Mouse (Mus musculus) forebrain, embryonic 14.5 days (tissue): ENCODE results near the gene Ins2. TPM values are rescaled to one million over a fixed set of nuclear protein-coding genes. Genes with fewer than 3 reads are reported as not detected.

ENCODE experiments used
- ATAC-seq: fragments of 200-750 bp; cut with Nextera tagmentation; 2 replicates; pipeline ENCODE4 v1.8.0; 2017; ENCODE audit warnings: mild to moderate bottlenecking, moderate library complexity
- DNase-seq: peaks from one replicate; pipeline ENCODE4 v3.0.0-alpha.2; 2015; ENCODE audit warnings: low spot score
- H3K27ac ChIP-seq: fragments of 300-500 bp; sonication (generic); 2 replicates; pipeline ENCODE4 v1.5.1; 2014; ENCODE audit warnings: low read depth, mild to moderate bottlenecking, control low read depth, low read length, moderate library complexity
- H3K27me3 ChIP-seq: fragments of 300-500 bp; sonication (generic); replicated peaks from 2 replicates; pipeline ENCODE4 v1.6.1; 2014; ENCODE audit warnings: low read length, control low read depth, mixed read lengths; ENCODE audit not compliant: control insufficient read depth, insufficient read depth
- H3K36me3 ChIP-seq: fragments of 300-500 bp; sonication (generic); 2 replicates; pipeline ENCODE4 v1.6.1; 2014; ENCODE audit warnings: low read length, control low read depth; ENCODE audit not compliant: control insufficient read depth, insufficient read depth
- H3K4me1 ChIP-seq: fragments of 300-500 bp; sonication (generic); 2 replicates; pipeline ENCODE4 v1.6.1; 2014; ENCODE audit warnings: antibody characterized with exemption, low read length, control low read depth; ENCODE audit not compliant: control insufficient read depth, insufficient read depth
- H3K4me2 ChIP-seq: fragments of 300-500 bp; sonication (generic); 2 replicates; pipeline ENCODE4 v1.6.1; 2014; ENCODE audit warnings: mild to moderate bottlenecking, control low read depth, low read length
- H3K4me3 ChIP-seq: fragments of 300-500 bp; sonication (generic); 2 replicates; pipeline ENCODE4 v1.5.1; 2014; ENCODE audit warnings: low read depth, low read length, control low read depth
- H3K9ac ChIP-seq: fragments of 300-500 bp; sonication (generic); 2 replicates; pipeline ENCODE4 v1.6.1; 2014; ENCODE audit warnings: mild to moderate bottlenecking, low read length, control low read depth, moderate library complexity
- H3K9me3 ChIP-seq: fragments of 300-500 bp; sonication (generic); replicated peaks from 2 replicates; pipeline ENCODE4 v1.6.1; 2016; ENCODE audit warnings: low read length, control low read depth, mixed read lengths; ENCODE audit not compliant: control insufficient read depth
- WGBS: fragments of 180-500 bp; shearing (Covaris S2); extraction: QIAGEN DNeasy Blood & Tissue Kit; methylation state at CpG from one replicate; pipeline ENCODE4 v1.1.7; 2014; 5-methylcytosine and 5-hydroxymethylcytosine counted together
- polyA plus RNA-seq: library from polyadenylated mRNA; unstranded; fragments of >200 nt; fragmentation: Nextera tagmentation; extraction: Ambion mirVana; gene quantifications from 2 replicates; pipeline ENCODE4 v1.2.1, GENCODE M21; 2014

The Ins2 gene
- polyA plus RNA-seq, 1 experiment from 2014 or later, result 0.83 TPM

- DNase-seq (no peak), ATAC-seq (no peak)
- Histone ChIP-seq H3K4me3 (no peak overlapping the region), H3K36me3 (no peaks in the 10 kb centered on the region), H3K9ac (no peak overlapping the region), H3K4me1 (no peaks in the 10 kb centered on the region), H3K4me2 (no peak overlapping the region), H3K27ac (no peak overlapping the region), H3K27me3 (no peaks in the 10 kb centered on the region), H3K9me3 (no peaks in the 10 kb centered on the region)
- WGBS, result 63% methylated on average over 5 of the region's 5 CpGs
Observed at GRCm38 (mm10) chr7:142699334-142699860, 43.8 kb downstream of the Ins2 start.

GRCm38 (mm10) chr7:142678611-142679010 lies 64.6 kb downstream of the Ins2 start:
- Histone ChIP-seq H3K27me3 (no peaks in the 10 kb centered on the region), H3K4me3 (no peak overlapping the region), H3K9me3 (no peaks in the 10 kb centered on the region), H3K27ac (no peak overlapping the region), H3K36me3 (no peaks in the 10 kb centered on the region), H3K4me2 (no peak overlapping the region), H3K9ac (no peak overlapping the region), H3K4me1 (no peaks in the 10 kb centered on the region)
- WGBS, result 89% methylated on average over 3 of the region's 3 CpGs
- DNase-seq, result no peak
- no peak for ATAC-seq

GRCm38 (mm10) chr7:142675644-142676043 lies 67.5 kb downstream of the Ins2 start:
- ATAC-seq, result no peak
- H3K4me3 ChIP-seq, result no peak overlapping the region

GRCm38 (mm10) chr7:142675141-142675540 lies 68.0 kb downstream of the Ins2 start:
- no peak for ATAC-seq
- no peak overlapping the region for H3K4me2 ChIP-seq
- H3K4me1 ChIP-seq, result no peaks in the 10 kb centered on the region
- no peak for DNase-seq
- no peak overlapping the region for H3K27ac ChIP-seq
- H3K9me3 ChIP-seq, result peaks cover 3% of the 10 kb centered on the region; the same call in 1 of the 2 replicates
- no peaks in the 10 kb centered on the region for H3K36me3 ChIP-seq
- 69% methylated on average over 6 of the region's 6 CpGs for WGBS
- no peaks in the 10 kb centered on the region for H3K27me3 ChIP-seq
- H3K9ac ChIP-seq, result no peak overlapping the region
- no peak overlapping the region for H3K4me3 ChIP-seq

More at GRCm38 (mm10) chr7:142675644-142676043, 67.5 kb downstream of the Ins2 start:
- DNase-seq, result peak; percentile 85
- Histone ChIP-seq H3K9me3 (no peaks in the 10 kb centered on the region), H3K4me1 (no peaks in the 10 kb centered on the region), H3K36me3 (no peaks in the 10 kb centered on the region), H3K27ac (no peak overlapping the region), H3K4me2 (no peak overlapping the region), H3K9ac (no peak overlapping the region), H3K27me3 (no peaks in the 10 kb centered on the region)
- 16% methylated on average over 3 of the region's 3 CpGs for WGBS

GRCm38 (mm10) chr7:142672120-142672519 lies 71.1 kb downstream of the Ins2 start:
- no peaks in the 10 kb centered on the region for H3K36me3 ChIP-seq
- H3K4me2 ChIP-seq, result no peak overlapping the region
- 8% methylated on average over 4 of the region's 4 CpGs for WGBS
- ATAC-seq, result peak; percentile 42; the same call in 1 of the 2 replicates
- H3K4me3 ChIP-seq, result no peak overlapping the region
- H3K9ac ChIP-seq, result no peak overlapping the region
- H3K27me3 ChIP-seq, result no peaks in the 10 kb centered on the region
- DNase-seq, result peak; percentile 78
- H3K9me3 ChIP-seq, result peaks cover 7% of the 10 kb centered on the region; the same call in 1 of the 2 replicates
- no peak overlapping the region for H3K27ac ChIP-seq
- no peaks in the 10 kb centered on the region for H3K4me1 ChIP-seq

- H3K4me2 ChIP-seq, result no peak overlapping the region
- no peaks in the 10 kb centered on the region for H3K36me3 ChIP-seq
- no peaks in the 10 kb centered on the region for H3K4me1 ChIP-seq
- no peak overlapping the region for H3K4me3 ChIP-seq
- DNase-seq, result no peak
- WGBS, result 85% methylated on average over 1 of the region's 1 CpGs
- H3K9ac ChIP-seq, result no peak overlapping the region
- no peak overlapping the region for H3K27ac ChIP-seq
- H3K9me3 ChIP-seq, result peaks cover 7% of the 10 kb centered on the region; the same call in 1 of the 2 replicates
- H3K27me3 ChIP-seq, result peaks cover 7% of the 10 kb centered on the region
- ATAC-seq, result no peak
Observed at GRCm38 (mm10) chr7:142671067-142671466, 72.1 kb downstream of the Ins2 start.

- H3K9me3 ChIP-seq, result peaks cover 7% of the 10 kb centered on the region; the same call in 1 of the 2 replicates
- H3K9ac ChIP-seq, result no peak within 1 kb of the TSS
- no peak within 1 kb of the TSS for H3K27ac ChIP-seq
- H3K4me2 ChIP-seq, result no peak within 1 kb of the TSS
- no peaks in the 10 kb centered on the region for H3K4me1 ChIP-seq
- H3K27me3 ChIP-seq, result peaks cover 18% of the 10 kb centered on the region
- H3K4me3 ChIP-seq, result no peak within 1 kb of the TSS
- WGBS, result 84% methylated on average over 23 of the region's 23 CpGs
- no peak for ATAC-seq
- H3K36me3 ChIP-seq, result no peaks in the 10 kb centered on the region
- no peak for DNase-seq
Observed at GRCm38 (mm10) chr7:142669751-142670625, 73.2 kb downstream of the Ins2 start, which contains the start of gene Gm49394. Gm49394 (minus strand) TSS chr7:142669942.

- Histone ChIP-seq H3K4me1 (no peaks in the 10 kb centered on the region), H3K27me3 (peaks cover 35% of the 10 kb centered on the region), H3K9me3 (peaks cover 7% of the 10 kb centered on the region; the same call in 1 of the 2 replicates), H3K4me2 (no peak overlapping the region), H3K36me3 (no peaks in the 10 kb centered on the region), H3K4me3 (no peak overlapping the region), H3K27ac (no peak overlapping the region), H3K9ac (no peak overlapping the region)
- ATAC-seq (no peak), DNase-seq (no peak)
- WGBS, result 83% methylated on average over 1 of the region's 1 CpGs
Observed at GRCm38 (mm10) chr7:142668328-142668727, 74.9 kb downstream of the Ins2 start.

- no peak for ATAC-seq
Observed at GRCm38 (mm10) chr7:142667521-142667920, 75.7 kb downstream of the Ins2 start.

More at GRCm38 (mm10) chr7:142667521-142667920, 75.7 kb downstream of the Ins2 start:
- Histone ChIP-seq H3K4me1 (no peaks in the 10 kb centered on the region), H3K4me2 (no peak overlapping the region), H3K27me3 (peaks cover 42% of the 10 kb centered on the region), H3K27ac (no peak overlapping the region), H3K4me3 (no peak overlapping the region), H3K9me3 (peaks cover 7% of the 10 kb centered on the region; the same call in 1 of the 2 replicates), H3K9ac (no peak overlapping the region), H3K36me3 (no peaks in the 10 kb centered on the region)
- WGBS, result 92% methylated on average over 18 of the region's 18 CpGs
- no peak for DNase-seq
